Mouse (Mus musculus) cerebral cortex, adult 2 months (tissue): Measurements from ENCODE around the gene Tial1.

Experiments
- WGBS: fragments of 180-500 bp; shearing (Covaris S2); methylation state at CpG from one replicate; pipeline ENCODE4 v1.1.7; 2018; 5-methylcytosine and 5-hydroxymethylcytosine counted together

Gene Tial1

DNA sequence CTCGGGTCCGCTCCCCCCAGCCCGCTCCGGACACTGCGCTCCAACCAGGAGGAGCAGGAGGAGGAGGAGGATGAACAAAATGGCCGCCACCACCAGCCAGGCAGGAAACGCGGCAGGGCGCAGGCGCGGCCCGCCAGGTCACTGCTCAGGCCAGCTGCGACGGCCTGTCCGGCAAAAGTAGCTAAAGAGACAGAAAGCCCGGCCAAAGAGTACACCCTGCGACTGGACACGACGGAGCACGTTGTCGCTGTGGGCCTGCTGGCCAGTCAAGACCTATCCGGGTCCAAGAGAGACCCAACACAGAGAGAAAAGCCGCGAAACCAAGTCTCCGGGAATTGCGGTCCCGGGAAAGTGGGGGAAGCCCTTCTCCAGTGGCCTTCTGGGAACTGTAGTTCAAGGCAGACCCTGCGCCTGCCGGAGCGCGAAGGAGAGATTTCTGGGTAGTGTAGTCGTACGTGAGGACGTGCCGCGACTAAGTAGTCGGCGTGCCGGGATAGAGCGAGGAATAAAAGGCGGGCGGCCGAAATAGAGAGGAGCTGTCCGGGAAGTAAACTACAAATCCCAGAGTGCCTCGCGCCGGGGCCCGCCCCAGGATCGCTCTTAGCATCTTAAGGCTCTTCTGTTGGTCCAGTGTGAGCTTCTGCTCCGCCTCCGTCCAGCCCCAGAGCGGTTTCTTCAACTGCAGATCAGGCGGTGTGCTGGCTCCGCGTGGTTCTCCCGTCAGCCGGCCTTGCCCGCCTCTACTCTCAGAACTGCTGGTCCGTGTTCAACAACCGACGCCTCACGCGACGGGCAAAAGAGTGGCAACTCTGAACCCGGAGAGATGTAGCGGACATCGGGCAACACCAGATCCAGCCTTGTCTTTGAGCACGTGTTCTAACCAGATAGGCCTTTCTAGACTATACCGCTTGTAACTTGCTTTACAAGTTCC lies at the start of gene Tial1:
Gene Tial1, minus strand, starts transcription at position 433 of the 931 bp plus-strand sequence.
- under 1% methylated on average over 69 of the region's 69 CpGs for WGBS

DNA sequence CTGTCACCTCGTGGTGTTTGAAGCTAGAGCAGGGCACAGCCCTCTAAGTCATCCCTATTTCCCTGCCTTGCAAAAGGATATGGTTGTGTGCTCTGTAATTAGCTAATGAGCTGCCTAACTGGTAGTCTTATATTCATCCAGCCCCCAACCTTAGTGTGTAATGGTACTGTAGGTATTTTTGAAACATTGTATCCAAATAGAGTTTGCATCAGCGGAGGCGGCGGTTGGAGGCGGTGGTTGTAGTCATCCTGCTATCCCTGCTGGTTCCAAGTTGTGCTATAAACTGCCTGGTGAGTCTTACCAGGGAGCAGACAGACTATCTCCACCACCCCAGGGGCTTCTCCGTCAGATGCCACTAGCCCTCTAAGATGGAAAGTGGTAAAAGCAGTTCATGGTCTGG lies 42.6 kb upstream of the Tial1 start:
- WGBS, result 67% methylated on average over 6 of the region's 6 CpGs

DNA sequence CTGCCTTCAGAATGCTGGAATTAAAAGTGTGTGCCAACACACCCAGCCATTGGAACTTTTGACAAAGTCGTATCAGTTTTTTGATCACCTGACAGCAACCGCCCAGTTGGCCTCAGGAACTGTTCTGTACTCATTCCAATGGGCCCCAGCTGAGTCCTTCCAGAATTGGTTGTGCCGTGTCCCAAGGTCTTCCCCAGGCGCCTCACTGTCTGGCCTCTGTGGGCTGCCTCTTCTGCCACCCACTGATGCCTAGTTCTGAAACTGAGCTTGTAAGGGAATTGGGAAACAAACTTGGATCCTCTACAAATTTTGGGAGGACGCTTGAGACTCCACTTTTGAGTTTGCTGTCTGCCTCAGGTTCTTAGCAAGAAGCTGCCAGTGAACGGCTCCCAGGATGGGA lies 38.3 kb upstream of the Tial1 start:
- WGBS, result 85% methylated on average over 6 of the region's 6 CpGs

DNA sequence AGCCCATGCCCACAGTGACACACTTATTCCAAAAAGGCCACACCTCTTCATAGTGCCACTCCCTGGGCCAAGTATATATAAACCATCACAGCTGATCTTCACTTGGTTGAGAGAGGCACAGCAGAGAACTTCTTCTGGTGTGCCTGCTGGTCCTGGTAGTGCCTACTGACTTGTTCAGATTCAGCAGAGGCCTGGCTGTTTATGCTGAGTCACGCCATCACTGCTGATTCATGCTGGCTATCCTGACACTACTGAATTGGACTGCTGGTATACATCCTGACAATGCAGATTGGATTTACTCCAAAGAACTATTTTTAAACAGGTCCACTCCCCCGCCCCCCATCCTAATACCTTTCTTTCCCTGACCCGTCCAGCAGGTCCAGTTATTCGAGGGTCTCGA lies 33.0 kb upstream of the Tial1 start:
- WGBS, result 94% methylated on average over 5 of the region's 5 CpGs

DNA sequence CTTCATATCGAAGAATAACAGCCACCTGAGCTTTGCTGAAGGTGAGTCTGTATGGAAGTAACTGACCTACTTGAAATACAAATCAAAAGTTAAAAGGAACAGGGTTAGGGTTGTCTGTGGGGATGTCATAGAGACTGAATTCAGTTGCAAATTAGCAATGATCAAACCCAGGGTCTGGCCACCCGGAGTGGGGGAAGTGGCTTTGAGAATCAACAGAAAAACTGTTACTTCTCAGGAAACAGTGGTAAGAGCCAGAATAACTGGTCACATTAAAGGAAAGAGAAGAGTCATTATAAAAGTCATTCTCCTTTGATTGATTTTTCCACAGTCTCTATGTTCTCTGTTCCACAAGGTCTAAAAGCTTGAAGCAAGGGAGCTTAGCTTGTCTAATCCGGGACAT lies 27.5 kb upstream of the Tial1 start:
- 97% methylated on average over 3 of the region's 3 CpGs for WGBS

DNA sequence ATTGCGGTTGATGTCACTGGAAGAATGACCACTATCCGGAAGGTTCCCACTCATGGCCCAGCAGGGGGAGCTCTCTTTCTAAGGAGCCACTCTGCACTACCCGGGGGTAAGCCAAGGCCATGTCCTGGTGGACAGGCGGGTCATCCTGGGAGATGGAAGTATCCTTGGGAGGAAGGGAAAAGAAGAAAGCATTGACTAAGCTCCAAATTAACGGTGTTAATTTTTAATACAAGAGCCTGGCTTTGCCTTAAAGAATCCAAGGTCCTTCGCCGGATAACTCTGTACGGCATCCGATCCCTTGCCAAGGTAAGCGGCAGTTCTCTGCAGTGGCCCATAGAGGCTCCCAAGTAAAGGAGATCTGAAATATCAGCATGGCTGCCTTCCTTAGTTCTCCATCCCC lies 12.8 kb upstream of the Tial1 start:
- 20% methylated on average over 10 of the region's 10 CpGs for WGBS

DNA sequence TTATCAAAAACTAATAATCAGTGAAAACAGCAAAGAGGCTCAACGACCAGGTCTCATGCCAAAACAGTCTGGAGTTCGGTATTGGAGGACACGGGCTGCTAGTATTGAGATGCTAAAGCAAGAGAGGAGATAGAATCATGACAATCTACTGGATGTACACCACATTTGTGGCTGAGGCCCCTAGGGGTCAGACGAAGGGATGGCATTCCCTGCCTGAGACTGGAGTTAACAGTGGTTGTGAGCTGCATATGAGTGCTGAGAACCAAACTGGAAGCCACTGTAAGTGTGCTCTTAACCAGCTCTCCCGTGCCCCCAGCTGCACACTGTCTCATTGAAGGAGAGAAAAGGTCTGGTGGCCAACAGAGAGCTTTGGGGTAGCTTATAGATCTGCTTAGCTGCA lies 889 bp upstream of the Tial1 start:
- whole genome bisulfite sequencing, result 57% methylated on average over 5 of the region's 5 CpGs

DNA sequence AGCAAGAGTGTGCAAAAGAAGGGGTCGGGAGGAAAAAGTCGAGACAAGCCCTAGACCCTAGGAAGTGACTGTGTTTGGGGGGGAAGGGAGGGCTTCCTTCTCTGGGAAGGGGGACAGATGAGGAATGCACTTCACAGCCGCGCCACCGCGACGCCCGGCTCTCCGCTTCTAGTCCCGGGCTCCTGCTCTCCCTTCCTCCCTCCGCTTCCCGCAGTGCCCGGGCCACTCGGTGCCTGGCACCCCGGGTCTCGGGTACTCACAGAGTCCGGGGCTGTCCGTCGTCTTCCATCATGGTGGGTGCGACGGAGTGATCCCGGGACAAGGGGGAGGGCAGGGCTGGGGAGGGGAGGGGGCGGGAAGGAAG lies 670 bp downstream of the Tial1 start:
- 1% methylated on average over 17 of the region's 23 CpGs for WGBS

DNA sequence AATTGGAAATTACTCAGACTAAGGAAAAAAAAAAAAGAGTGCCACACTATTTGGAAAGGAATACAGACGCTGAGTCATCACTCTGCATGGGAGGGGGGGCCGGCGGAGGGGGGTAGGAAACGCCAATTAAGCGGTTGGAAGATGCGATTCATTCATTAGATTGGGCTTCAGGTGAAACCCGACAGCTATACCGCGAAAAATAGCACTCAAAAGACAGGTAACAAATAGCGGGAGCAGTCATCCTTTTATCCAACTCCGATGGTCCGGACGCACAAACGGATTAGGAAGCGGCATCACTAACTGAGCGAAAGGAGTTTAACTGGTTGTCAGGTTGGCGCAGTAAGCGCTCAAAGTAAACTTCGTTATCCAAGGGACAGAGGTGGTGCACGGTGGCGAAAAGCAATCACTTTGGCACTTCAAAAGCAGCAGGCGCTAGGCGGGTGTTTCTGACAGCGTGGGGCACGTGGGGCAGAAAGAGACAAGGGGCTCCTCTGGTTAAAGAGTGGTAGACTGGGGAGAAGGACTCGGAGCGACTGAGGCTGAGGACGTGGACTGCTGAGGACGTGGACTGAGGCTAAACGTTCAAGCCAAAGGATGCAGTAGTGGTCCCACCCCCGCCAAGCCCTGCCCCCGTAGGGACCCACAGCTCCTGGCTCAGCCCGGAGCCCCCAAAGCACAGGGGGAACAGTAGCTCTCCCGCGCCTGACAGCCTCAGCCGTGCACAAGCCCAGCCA lies 1.2 kb downstream of the Tial1 start:
- WGBS, result under 1% methylated on average over 36 of the region's 36 CpGs

DNA sequence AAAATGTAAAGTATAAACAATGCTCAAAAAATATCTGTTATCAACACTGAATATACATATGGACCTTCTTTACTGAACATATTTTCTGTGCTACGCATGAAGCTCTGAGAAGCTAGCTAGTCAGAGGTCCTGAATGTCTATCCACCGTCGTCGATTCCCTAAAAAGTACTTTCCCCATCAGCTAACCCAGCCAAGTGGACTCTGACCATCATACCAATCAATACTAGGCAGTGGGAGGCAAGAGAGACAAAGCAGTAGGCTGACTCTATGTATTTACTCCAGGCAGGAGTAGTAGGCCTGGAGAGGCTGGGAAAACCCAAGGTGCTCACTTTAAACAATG lies 1.8 kb downstream of the Tial1 start:
- WGBS, result 16% methylated on average over 4 of the region's 4 CpGs

DNA sequence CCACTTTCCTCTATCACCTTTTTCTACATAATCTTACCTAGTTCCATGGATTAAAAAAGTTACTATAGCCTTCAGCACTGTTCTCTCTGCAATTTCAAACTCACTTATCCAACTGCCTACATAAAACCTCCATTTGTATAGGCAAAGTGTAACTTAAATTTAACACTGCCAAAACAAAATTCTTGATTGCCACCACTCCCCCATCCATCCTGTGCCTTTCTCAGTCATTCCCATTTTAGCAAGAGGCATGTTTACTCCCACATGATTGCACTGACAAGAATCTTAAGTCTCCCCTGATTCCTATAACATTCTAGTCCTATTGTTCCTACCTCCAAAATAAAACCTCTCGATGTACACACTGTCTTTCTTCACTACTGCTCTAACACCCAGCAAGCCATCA lies 8.8 kb downstream of the Tial1 start:
- 54% methylated on average over 1 of the region's 1 CpGs for WGBS

DNA sequence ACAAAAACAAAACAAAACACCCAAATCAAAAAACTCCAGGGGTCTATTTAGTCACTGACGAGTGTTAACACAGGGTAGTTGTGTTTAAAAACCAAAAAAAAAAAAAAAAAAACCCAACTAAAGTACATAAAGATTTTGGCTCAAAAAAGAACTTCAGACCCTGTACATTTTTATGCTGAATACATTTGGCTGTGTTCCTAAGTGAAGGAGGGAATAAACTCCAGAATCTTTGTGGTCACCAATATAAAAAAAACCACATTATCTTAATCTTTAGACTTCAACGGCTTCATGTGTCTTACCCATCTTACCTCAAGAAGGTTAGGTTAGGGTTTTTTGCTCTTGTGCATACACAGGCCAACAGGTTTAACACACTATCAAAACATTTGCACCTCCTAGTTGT lies 20.9 kb downstream of the Tial1 start:
- WGBS, result 80% methylated on average over 2 of the region's 2 CpGs

DNA sequence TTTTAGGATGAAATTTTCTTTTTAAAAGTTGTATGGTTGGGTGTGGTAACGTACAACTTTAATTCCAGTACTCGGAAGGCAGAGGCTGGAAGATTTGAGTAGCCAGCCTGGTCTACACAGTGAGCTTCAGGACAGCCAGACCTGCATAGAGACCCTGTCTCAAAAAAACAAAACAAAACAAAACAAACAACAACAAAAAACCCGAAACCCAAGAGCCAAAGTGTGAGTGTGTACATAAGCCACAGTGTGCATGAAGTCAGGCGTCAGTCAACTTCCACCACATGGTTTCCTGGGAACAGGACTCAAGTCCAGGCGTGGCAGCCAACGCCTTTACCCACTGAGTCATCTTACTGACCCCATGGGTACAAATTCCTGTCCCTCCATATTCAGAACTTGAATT lies 22.3 kb downstream of the Tial1 start:
- WGBS, result 96% methylated on average over 6 of the region's 6 CpGs

DNA sequence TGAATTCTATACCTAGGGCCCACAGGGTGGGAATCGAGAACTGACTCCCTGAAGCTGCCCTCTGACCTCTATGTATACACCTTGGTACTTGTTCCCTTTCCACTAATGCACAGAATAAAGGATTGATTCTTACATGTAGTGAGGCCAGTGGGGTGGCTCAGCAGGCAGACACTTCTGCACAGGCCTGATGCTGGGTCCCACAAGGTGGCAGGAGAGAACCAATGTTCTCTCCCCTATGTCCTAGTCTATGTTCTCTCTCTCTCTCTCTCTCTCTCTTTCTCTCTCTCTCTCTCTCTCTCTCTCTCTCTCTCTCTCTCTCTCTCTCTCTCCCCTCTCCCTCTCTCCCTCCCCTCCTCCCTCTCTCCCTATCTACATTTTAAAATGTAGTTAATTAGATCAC lies 28.3 kb downstream of the Tial1 start:
- 56% methylated on average over 1 of the region's 1 CpGs for WGBS

DNA sequence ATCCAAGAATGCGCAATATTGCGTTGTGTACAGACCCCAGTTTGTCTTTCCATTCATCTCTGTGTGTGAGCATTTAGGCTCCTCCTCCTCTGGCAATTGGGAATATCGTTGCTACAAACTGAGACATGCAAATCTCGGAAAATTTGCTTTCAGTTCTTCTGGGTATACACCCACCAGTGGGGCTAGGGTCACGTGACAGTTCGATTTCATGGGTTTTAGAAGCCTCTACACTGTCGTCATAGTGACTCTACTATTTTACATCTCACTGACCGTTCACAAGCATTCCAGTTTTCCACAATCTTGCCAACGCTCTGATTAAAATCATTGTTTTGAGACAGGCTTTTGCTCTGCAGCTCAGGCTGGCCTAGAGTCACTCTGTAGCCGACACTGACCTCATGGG lies 28.9 kb downstream of the Tial1 start:
- 48% methylated on average over 10 of the region's 10 CpGs for WGBS

DNA sequence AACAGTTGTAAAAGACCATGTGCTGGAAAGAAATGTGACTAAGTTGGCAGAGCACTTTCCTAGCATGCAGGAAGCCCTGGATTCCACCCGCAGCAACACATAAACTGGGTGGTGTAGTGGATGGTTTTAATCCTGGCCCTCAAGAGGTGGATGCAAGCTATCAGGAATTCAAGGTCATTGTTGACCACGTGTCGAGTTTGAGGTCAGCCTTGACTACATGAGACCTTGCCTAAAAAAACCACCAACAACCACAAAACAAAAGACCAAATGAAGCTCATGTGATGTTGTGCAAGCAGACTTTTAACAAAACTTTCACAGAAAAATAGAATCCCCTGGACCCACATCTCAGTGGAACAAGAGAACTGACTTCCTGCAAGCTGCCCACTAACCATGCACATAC lies 39.0 kb downstream of the Tial1 start:
- WGBS, result 74% methylated on average over 3 of the region's 3 CpGs

DNA sequence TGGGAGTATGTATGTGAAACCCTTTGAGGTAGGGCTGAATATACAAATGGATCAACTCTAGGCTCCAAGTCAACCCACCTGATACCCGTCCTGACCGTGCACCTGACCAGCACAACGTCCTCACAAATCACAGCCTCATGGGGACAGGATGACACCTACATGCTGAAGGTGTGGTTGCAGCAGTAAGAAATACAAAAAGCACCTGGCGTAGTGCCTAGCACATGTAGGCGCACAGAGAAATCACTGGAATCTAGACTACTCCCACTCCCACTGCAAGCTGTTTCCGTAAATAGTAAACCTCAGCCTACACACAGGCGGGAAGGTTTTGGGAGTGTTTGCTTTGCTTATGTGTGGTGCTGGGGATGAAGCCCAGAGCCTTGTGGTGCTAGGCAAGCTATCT lies 39.8 kb downstream of the Tial1 start:
- WGBS, result 67% methylated on average over 7 of the region's 7 CpGs

DNA sequence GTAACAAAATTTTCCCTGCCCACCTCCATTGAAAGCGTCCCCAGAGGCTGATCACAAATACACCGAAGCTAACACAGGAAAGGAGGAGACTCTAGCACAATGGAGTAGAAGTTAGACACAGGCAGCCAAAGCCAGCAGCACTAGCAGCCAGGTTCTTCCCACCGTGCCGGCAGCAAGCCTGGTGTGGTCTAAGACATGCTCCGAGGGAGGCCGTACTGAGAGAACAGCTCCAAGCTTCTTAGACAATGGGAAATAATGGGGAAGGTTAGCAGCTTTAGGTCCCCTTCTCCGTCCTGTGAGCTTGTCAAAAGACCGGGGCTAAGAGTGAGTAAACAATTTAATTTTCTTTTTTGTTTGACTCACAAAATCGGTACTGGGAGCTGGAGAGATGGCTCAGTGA lies 41.8 kb downstream of the Tial1 start:
- 35% methylated on average over 9 of the region's 9 CpGs for WGBS

DNA sequence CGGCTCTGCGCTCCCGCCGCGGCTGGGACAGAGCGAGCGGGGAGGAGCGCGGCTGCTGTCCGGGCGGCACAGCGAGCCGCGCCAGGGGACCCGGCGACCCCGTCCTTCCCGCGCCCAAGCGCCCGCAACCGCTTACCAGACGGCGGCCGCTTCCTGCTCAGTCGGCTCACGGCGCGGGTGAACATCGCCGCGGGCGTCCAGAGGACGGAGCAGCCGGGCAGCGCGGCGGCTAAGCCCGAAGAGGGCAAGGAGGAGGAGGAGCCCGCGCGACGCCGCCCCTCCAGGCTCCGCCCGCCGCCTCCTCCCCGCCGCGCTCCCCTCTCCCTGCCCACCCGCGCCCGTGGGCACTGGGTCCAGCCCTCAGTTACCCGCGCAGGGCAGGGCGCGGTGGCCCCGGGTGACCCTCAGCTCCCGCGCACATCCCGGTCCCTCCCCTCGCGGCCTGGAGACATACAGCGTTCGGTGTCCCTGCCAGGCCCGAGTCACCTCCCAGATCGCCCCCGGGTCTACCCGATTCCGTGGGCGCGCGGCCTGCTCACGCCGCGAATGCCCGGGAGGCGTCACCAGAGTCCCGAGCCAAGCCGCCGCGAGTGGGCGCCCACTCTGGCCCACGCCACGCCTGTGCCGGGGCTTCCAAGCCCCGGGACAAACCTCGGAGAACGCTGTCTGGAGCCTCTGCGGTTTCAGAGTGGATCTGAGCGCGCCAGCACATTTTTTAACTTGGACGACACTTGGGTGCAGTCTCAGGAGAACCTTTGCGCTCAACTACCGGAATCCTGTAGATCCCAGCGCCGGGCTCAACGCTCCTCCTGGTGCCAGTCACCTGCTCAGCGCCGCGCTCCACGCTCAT lies 43.4 kb downstream of the Tial1 start, which contains the start of gene Rgs10:
Gene Rgs10, minus strand, starts transcription at position 829 of the 850 bp plus-strand sequence.
- WGBS, result under 1% methylated on average over 101 of the region's 102 CpGs

DNA sequence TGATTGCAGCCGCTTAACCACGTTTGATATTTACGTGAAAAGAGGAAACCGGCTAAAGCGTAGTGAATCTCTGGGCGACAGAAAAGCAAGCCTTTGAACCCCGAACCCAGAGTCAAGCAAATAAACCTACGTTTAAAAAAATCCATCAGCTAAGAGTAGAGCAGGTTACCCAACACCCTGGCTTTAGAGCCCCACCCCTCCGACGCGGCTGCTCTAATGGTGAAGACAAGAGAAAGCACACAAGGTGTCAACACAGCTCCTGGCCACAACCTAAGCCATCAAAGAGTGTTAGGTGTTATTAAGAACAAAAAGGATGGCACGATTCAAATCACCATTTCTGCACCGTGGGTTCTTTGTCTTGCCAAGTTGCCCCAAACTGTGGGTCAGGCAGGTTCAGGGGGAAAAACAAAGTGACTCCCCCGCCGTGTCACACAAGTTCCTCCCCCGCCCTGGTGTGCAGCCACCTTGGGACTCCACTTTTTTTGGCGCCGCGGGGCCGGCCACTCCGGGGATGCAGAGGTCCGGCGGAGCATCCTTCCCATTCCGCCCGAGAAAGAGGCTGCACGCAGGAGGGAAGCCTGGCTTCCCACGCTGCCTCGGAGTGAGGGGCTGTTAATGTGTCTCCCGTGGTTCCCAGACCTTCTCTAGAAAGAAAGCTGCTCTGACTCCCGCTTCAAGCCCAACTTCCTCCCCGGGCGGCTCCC lies 44.1 kb downstream of the Tial1 start:
- WGBS, result 8% methylated on average over 32 of the region's 32 CpGs

DNA sequence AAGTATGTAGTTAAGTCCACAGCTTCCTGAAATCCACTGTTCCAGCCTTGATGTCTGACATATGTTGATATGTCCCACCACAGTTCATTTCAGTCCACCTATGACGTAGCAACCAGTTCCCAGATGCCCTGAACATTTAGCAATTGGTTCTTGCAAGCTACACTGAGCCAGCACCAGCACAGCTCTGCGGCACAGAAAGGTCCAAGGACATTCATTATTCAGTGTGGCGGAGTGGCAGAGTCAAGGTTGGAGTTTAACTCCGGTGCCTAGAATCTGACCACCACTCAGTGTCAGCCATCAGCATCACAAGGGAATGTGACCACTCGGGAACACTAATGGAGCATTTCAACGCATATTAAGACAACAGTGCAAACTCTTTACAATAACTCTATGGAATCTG lies 44.9 kb downstream of the Tial1 start:
- 78% methylated on average over 6 of the region's 6 CpGs for WGBS

DNA sequence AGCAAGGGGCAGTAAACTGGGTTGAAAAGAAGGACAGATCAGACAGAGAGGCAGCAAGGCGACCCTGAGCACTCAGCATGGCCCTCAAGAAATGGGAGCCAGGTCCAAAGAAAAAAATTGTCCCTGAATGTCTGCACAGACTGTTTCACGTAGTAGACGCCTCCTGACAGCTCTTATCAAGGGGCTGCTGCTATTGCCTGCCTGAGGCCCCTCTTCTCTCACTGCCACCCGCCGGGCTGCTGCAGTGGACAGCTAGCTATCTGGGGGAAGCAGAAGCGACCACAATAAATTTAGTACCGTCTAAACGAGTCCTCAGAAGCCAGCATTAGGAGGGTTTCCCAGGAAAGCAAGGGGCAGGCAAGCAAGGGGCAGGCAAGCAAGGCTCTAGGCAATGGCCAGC lies 47.1 kb downstream of the Tial1 start:
- WGBS, result 67% methylated on average over 8 of the region's 8 CpGs
